Mouse (Mus musculus) testis, adult 2 months (tissue): ENCODE measurements around the gene Tpk1.

Source experiments
- CTCF ChIP-seq: fragments of 200-500 bp; IDR thresholded peaks from 2 replicates; pipeline ENCODE4 v1.5.1; 2012; ENCODE audit warnings: low read depth, mild to moderate bottlenecking, inconsistent platforms, low read length, moderate library complexity; ENCODE audit not compliant: control insufficient read depth, insufficient read depth, insufficient replicate concordance
- POLR2A ChIP-seq: fragments of 200-500 bp; IDR thresholded peaks from 2 replicates; pipeline ENCODE4 v1.6.1; 2012; ENCODE audit warnings: low read depth, mild to moderate bottlenecking, inconsistent platforms, low read length, moderate library complexity; ENCODE audit not compliant: control insufficient read depth

- no peak for TF ChIP-seq POLR2A
- TF ChIP-seq CTCF = no peak
Observed at GRCm38 (mm10) chr6:43347637-43348036, 318.4 kb downstream of the Tpk1 start.
